Mouse (Mus musculus) G1E (cell line): ENCODE measurements around the gene Prtn3. TPM values are rescaled to one million over a fixed set of nuclear protein-coding genes. Genes with fewer than 3 reads are reported as not detected.

Experiments
- ATAC-seq: 2 replicates; pipeline ENCODE4 v1.8.0; 2016; ENCODE audit warnings: mild to moderate bottlenecking; ENCODE audit not compliant: insufficient number of reproducible peaks, poor library complexity, low FRiP score, severe bottlenecking; ENCODE audit errors: extremely low read depth
- DNase-seq: peaks from one replicate; pipeline ENCODE4 v3.0.0; 2012; ENCODE audit warnings: low spot score
- H3K27me3 ChIP-seq: 2 replicates; pipeline ENCODE4 v1.6.1; 2012; ENCODE audit warnings: mild to moderate bottlenecking, low read length, inconsistent platforms; ENCODE audit not compliant: insufficient read depth
- H3K36me3 ChIP-seq: replicated peaks from 2 replicates; pipeline ENCODE3; 2012; ENCODE audit warnings: mild to moderate bottlenecking, inconsistent platforms
- H3K4me1 ChIP-seq: 2 replicates; pipeline ENCODE4 v1.6.1; 2012; ENCODE audit warnings: low read depth, low read length, inconsistent platforms, mixed read lengths; ENCODE audit not compliant: insufficient read depth
- H3K4me3 ChIP-seq: 2 replicates; pipeline ENCODE4 v1.5.1; 2012; ENCODE audit warnings: low read depth, mild to moderate bottlenecking, inconsistent platforms, low read length, moderate library complexity, mixed read lengths
- H3K9me3 ChIP-seq: replicated peaks from 2 replicates; pipeline ENCODE4 v1.6.1; 2012; ENCODE audit warnings: inconsistent platforms
- CTCF ChIP-seq: IDR thresholded peaks from 2 replicates; pipeline ENCODE4 v1.5.1; 2012; ENCODE audit warnings: low read depth, low read length, inconsistent platforms, mixed read lengths
- GATA1 ChIP-seq: IDR thresholded peaks from 2 replicates; pipeline ENCODE4 v1.6.1; 2012; ENCODE audit warnings: borderline replicate concordance, low read length, inconsistent platforms, mixed read lengths
- GATA2 ChIP-seq: IDR thresholded peaks from 2 replicates; pipeline ENCODE4 v1.6.1; 2012; ENCODE audit warnings: low read depth, low read length, inconsistent platforms, borderline replicate concordance
- POLR2AphosphoS5 ChIP-seq: IDR thresholded peaks from 2 replicates; pipeline ENCODE4 v1.6.1; 2012; ENCODE audit warnings: low read depth, low read length, inconsistent platforms; ENCODE audit not compliant: insufficient replicate concordance
- TAL1 ChIP-seq: conservative IDR thresholded peaks from 2 replicates; pipeline ENCODE4 v1.6.1; 2012; ENCODE audit warnings: low read depth, low read length, inconsistent platforms, mixed read lengths
- polyA plus RNA-seq: library from polyadenylated mRNA; stranded (reverse); fragments of >175 nt; gene quantifications from 2 replicates; pipeline ENCODE4 v1.2.3, GENCODE M21; 2012
- total RNA-seq, 2 experiments: library from RNA; stranded (forward) in 1 of 2; stranded (reverse) in 1 of 2; fragments of 200-1000 nt in 1 of 2; fragments of >200 nt in 1 of 2; fragmentation: Nextera tagmentation in 1 of 2; gene quantifications; 2 replicates each; pipeline ENCODE4 v1.2.3; 2014 to 2017

Prtn3 gene
- total RNA-seq (2014; fragmentation: Nextera tagmentation) (not detected in 2 replicates), total RNA-seq (2017) (0.49 TPM in 1 of 2 replicates, not detected in the other), polyA plus RNA-seq (2.0 and 2.1 TPM in 2 replicates)

DNA sequence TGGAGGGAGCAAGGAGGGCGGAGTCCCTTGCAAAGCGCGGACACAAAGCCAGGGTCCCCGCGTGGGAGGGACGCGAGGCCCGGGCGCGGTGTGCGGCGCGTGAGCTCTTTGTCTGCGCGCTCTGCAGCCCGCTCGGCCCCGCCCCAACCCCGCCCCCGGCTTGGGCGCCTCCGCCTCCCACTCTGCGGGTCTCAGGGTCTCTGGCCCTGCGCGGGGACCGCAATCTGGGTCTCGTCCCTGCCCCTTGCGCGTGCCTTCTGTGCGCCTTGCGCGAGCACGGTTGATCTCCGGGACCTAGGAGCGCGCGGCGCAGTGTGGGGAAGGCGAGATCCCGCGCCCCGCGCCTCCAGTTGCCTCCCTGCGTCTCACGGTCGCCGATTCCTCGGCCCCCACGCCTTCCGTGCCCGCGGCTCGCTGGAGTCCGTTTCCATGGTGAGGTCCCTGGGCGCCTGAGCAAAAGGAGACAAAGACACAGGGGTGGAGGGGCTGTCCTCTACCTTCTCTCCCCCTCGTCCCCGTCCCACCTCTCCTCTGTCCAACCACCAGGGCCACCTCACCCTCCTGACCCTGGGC lies at the start of gene Prtn3, which contains the start of gene Plppr3:
Prtn3 (plus strand) TSS at position 187 of the 573 bp plus-strand sequence.
Plppr3 (minus strand) TSS at position 345 of the 573 bp plus-strand sequence.
- Histone ChIP-seq H3K27me3 (peaks cover 51% of the 10 kb centered on the region), H3K9me3 (no peaks in the 10 kb centered on the region), H3K4me3 (peak within 1 kb of the TSS; percentile 60; the same call in 1 of the 2 replicates), H3K36me3 (no peaks in the 10 kb centered on the region), H3K4me1 (peaks cover 47% of the 10 kb centered on the region)
- ATAC-seq (no peak), DNase-seq (no peak)
- TF ChIP-seq POLR2AphosphoS5: no peak
- no peak for TF ChIP-seq CTCF
- TF ChIP-seq GATA2: no peak
- TF ChIP-seq GATA1: no peak
- TF ChIP-seq TAL1: no peak

DNA sequence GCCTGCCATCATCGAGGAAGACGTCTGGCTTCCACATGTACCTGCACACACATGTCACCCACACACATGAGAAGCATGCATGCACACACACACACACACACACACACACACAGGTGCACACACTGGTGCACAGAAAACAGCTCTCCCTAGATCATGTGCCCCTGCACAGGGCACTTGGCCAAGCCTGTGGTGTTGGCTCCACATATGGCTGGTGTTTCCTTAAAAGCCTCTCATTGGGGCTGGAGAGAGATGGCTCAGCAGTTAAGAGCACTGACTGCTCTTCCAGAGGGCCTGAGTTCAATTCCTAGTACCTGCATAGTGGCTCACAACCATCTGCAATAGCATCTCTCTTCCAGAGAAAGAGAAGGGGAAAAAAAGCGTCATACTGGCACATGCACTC lies 42.7 kb upstream of the Prtn3 start:
- H3K27me3 ChIP-seq: peaks cover 54% of the 10 kb centered on the region
- H3K4me1 ChIP-seq: 0 out of 2 replicates have a peak, but pooled peaks cover 3% of the 10 kb centered on the region
- H3K36me3 ChIP-seq: no peaks in the 10 kb centered on the region
- no peak for ATAC-seq
- H3K4me3 ChIP-seq: no peak overlapping the region
- no peak for TF ChIP-seq POLR2AphosphoS5
- TF ChIP-seq CTCF: no peak
- TF ChIP-seq GATA2: no peak
- TF ChIP-seq TAL1: no peak
- no peak for TF ChIP-seq GATA1
- DNase-seq: no peak
- H3K9me3 ChIP-seq: no peaks in the 10 kb centered on the region

DNA sequence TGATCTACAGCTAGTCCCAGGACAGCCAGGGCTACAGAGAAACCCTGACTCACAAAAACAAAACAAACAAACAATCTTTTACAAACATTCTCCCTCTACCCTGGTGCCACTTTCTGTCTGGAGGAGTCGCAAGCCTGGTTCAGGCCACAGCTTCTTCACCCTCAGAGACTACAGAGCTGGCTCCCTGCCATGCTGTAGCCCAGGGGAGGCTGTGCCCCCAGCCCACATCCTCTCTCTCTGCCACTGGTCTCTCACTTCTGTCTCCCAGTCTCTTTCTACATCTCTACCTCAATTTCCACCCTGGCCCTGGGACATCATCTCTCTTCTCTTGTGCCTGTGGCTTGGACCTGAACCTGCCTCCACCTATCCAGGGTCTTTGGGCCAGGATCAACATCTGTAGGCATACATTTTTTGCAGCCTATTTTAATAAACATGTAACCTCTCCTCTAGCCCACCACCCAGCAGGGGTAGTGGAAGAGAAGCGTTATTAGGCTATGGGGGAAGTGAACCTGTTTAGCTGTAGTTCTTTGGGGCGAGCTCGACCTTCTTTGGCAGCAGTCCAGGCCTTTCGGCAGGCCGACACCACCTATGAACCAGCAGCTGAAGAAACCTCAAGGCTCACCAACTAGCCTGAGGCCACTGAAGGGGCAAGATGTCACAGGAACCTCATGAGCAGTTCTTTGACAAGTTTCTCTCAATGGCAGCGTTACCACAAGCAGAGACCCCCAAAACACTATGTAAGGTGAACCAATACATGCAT lies 42.1 kb upstream of the Prtn3 start:
- no peak for ATAC-seq
- TF ChIP-seq TAL1 (no peak), GATA1 (no peak), POLR2AphosphoS5 (no peak), CTCF (no peak), GATA2 (no peak)

DNA sequence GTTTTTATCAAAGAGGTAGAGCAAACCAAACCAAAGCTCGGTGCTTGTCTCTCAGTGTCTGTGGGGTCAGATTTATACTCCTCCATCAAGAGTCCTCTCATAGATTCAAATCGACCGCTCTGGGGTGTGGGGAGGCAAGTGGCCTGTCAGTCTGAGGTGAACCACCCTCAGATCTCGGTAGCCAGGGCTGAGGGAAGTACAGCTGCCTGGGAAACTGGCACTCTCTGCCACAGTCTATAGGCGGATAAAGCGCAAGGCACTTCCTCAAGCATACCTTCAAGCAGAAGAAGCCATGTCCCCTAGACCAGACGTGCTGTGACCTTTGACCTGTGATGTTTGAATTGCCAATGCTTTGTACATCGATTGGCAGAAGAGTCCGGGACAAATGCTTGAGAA lies 41.5 kb upstream of the Prtn3 start:
- H3K4me3 ChIP-seq: no peak overlapping the region
- no peak for ATAC-seq
- TF ChIP-seq CTCF (no peak), GATA2 (no peak), GATA1 (no peak), POLR2AphosphoS5 (no peak), TAL1 (no peak)
- no peak for DNase-seq
- no peaks in the 10 kb centered on the region for H3K36me3 ChIP-seq
- 0 out of 2 replicates have a peak, but pooled peaks cover 4% of the 10 kb centered on the region for H3K9me3 ChIP-seq
- peaks cover 46% of the 10 kb centered on the region for H3K27me3 ChIP-seq
- H3K4me1 ChIP-seq: 0 out of 2 replicates have a peak, but pooled peaks cover 3% of the 10 kb centered on the region

More for the DNA sequence above, 42.1 kb upstream of the Prtn3 start:
- H3K36me3 ChIP-seq: no peaks in the 10 kb centered on the region
- DNase-seq: no peak
- H3K27me3 ChIP-seq: peaks cover 49% of the 10 kb centered on the region
- H3K9me3 ChIP-seq: 0 out of 2 replicates have a peak, but pooled peaks cover 2% of the 10 kb centered on the region
- H3K4me3 ChIP-seq: no peak overlapping the region
- 0 out of 2 replicates have a peak, but pooled peaks cover 3% of the 10 kb centered on the region for H3K4me1 ChIP-seq

DNA sequence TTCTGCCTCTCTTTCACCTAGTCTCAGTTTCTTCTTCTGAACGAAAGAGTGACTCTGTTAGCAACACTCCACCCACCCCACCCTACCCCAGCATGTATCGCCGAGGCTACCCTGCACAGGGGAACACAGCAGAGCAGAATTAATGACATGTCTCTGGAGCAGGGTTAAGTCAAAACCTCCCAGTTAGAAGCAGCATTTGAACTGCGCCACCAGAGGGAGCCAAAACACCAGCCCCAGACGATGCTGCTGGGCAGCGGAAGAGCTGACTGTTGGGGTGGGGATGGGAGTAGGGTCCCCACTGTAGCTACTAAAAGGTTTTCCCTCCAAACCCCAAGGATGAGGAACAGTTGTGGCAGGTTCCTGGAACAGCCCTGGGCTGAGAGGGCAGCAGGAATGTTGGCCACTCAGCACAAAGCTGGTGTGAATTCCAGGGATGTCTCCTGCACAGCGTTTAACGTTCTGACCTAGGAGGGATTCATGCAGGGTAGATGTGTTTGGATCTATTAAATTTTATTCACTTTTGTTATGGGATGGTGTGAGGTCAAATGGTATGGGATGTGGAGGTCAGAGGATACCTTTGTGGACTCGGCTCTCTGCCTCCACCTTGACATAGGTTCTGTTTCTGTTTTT lies 39.4 kb upstream of the Prtn3 start:
- H3K27me3 ChIP-seq: peaks cover 36% of the 10 kb centered on the region
- TF ChIP-seq CTCF (peak; percentile 75; the same call in 1 of the 2 replicates), GATA1 (no peak), TAL1 (no peak), GATA2 (no peak), POLR2AphosphoS5 (no peak)
- DNase-seq (peak; percentile 55), ATAC-seq (no peak)
- 0 out of 2 replicates have a peak, but pooled peaks cover 3% of the 10 kb centered on the region for H3K4me1 ChIP-seq
- no peak overlapping the region for H3K4me3 ChIP-seq
- no peaks in the 10 kb centered on the region for H3K36me3 ChIP-seq
- 0 out of 2 replicates have a peak, but pooled peaks cover 4% of the 10 kb centered on the region for H3K9me3 ChIP-seq
